Mouse (Mus musculus) C3H10T1/2 (cell line): ENCODE measurements around the gene Twnk. TPM values are rescaled to one million over a fixed set of nuclear protein-coding genes. Genes with fewer than 3 reads are reported as not detected.

Source experiments
- polyA plus RNA-seq, 2 experiments: library from polyadenylated mRNA; unstranded; fragments of >200 nt; fragmentation: generic; extraction: Trizol; gene quantifications; one replicate each; pipeline ENCODE4 v1.2.1; 2012; ENCODE audit warnings: missing spikeins in 2 of 2

Twnk gene
- polyA plus RNA-seq = 1 to 10 TPM; 5.2 to 9.2 TPM

GRCm38 (mm10) chr19:45005444-45005843 lies at the start of gene Twnk:
Twnk (plus strand) TSS chr19:45005663.

GRCm38 (mm10) chr19:44988831-44989566 lies 16.5 kb upstream of the Twnk start, which contains the start of gene Sema4g:
Sema4g (plus strand) TSS chr19:44989101.

GRCm38 (mm10) chr19:45005957-45006712 lies 672 bp downstream of the Twnk start, which contains the start of gene Mrpl43:
Mrpl43 (minus strand) TSS chr19:45006442.

GRCm38 (mm10) chr19:45014335-45014971 lies 9.0 kb downstream of the Twnk start, which contains the start of gene Lzts2:
Lzts2 (plus strand) TSS chr19:45014414.

GRCm38 (mm10) chr19:45045651-45046050 lies 40.2 kb downstream of the Twnk start, which contains the start of gene Pdzd7:
Pdzd7 (minus strand) TSS chr19:45045717.

GRCm38 (mm10) chr19:45047417-45047934 lies 42.0 kb downstream of the Twnk start, which contains the start of gene Sfxn3:
Sfxn3 (plus strand) TSS chr19:45047503.

Other genes starting within 250 kb of the Twnk start
- gene Pax2, start 249.6 kb upstream of the Twnk start, polyA plus RNA-seq = under 1 TPM; 0.04 to 0.06 TPM
- gene Slf2, start 74.5 kb upstream of the Twnk start, polyA plus RNA-seq = 1 to 10 TPM in 1 of 2 experiments, under 1 TPM in 1; 0.73 to 4.4 TPM
- gene Sema4g, start 16.6 kb upstream of the Twnk start, polyA plus RNA-seq = under 1 TPM; 0.09 to 0.55 TPM
- gene Mrpl43, start 779 bp downstream of the Twnk start, polyA plus RNA-seq = 10 to 100 TPM; 68.5 to 78.7 TPM
- gene Lzts2, start 8.8 kb downstream of the Twnk start, polyA plus RNA-seq = 100 to 1,000 TPM in 1 of 2 experiments, 10 to 100 TPM in 1; 71.8 to 120 TPM
- 1 to 10 TPM in 1 of 2 experiments, under 1 TPM in 1; 0.27 to 1.1 TPM for gene Pdzd7, start 40.1 kb downstream of the Twnk start, polyA plus RNA-seq
- gene Sfxn3, start 41.8 kb downstream of the Twnk start, polyA plus RNA-seq = 10 to 100 TPM; 31.7 to 76.2 TPM
- gene Kazald1, start 69.6 kb downstream of the Twnk start, polyA plus RNA-seq = 10 to 100 TPM in 1 of 2 experiments, under 1 TPM in 1; 0.95 to 12.9 TPM
- not detected for gene Tlx1, start 145.0 kb downstream of the Twnk start, polyA plus RNA-seq
- gene Lbx1, start 230.1 kb downstream of the Twnk start, polyA plus RNA-seq = under 1 TPM; 0.07 to 0.37 TPM